Mouse (Mus musculus) B cell, adult 62 days (primary cell): ENCODE results near the gene Itga7. TPM values are rescaled to one million over a fixed set of nuclear protein-coding genes. Genes with fewer than 3 reads are reported as not detected.

Source experiments
- total RNA-seq: library from RNA; stranded (reverse); gene quantifications from 4 replicates; pipeline ENCODE4 v1.2.4, GENCODE M21; 2023

Itga7 gene
- total RNA-seq = 0.27 TPM in 1 of 4 replicates, not detected in the others

DNA sequence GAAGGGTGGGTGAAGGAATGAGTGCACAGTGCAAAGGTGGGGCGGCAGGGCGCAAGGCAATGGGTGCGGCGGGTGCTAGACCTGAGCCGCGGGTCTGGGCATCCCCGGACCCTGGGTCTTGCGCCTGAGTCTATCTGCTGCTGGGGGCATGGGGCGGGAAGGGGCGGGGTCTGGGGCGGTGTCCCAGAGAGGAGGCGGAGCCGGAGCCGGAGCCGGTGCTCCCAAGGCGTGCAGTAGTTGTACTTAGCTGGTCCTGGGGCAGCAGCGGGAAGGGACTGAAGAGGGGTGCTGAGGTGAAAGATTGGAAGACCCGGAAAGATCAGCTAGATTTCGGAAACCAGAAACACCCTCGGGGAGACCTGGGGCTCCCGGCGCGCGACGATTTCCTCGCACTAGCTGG lies at the start of gene Itga7:
Gene Itga7, plus strand, starts transcription at position 245 of the 400 bp plus-strand sequence.

DNA sequence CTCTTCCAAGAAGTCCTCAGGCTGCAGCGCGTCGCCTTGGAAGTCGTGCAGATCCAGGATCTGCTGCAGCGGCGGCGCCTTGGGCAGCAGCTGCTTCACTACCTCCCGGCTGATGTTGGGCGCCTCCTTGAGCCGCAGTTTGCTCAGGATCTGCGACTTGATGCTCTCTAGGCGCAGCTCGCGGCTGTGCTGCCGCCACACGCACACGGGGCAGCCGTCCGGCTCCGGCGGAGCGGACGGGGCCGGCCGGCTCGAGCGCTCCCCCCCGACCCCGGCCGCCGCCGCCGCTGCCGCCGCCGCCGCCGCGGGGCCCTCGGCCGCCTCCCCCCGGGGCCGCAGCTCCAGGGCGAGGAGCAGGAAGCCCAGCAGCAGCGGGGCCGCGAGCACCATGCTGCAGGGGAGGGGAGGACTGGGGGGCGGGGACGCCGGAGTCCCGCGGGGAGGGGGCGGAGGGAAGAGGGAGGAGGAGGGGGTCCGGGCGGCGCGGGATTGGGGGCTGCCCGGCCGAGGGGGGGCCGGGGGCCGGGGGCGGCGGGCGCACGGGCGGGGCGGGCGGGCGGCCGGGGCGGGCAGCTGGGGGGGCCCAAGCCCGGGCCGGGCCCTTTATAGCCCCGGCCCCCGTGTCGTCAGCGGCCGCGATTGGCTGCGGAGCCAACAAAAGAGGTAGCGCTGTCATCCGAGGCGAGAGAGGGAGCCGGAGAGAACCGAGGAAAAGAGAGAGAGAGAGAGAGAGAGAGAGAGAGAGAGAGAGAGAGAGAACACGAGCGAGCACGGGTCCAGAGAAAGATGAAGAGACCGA lies 42.1 kb upstream of the Itga7 start, which contains the start of gene Gdf11:
Gene Gdf11, minus strand, starts transcription at position 423 of the 799 bp plus-strand sequence.

DNA sequence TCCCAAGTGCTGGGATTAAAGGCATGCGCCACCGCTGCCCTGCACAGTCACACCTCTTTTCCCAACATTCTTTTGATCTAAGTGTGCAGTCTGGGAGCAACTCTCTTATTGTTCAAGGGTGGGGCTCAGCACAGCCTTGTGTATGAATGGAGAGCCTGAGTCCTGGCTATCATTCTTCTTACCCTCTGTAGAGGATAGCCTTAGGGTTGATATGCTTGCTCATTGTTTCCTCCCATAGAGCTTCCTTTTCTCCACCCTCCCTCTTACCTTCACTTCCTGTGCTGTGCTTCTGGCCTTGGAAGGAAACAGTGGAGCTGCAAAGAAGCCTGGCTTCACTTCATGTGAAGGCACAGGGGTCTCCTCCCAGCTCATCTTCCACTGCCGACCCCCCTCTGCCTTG lies 32.9 kb upstream of the Itga7 start, which contains the start of gene Cd63:
Gene Cd63, plus strand, starts transcription at position 292 of the 400 bp plus-strand sequence.

DNA sequence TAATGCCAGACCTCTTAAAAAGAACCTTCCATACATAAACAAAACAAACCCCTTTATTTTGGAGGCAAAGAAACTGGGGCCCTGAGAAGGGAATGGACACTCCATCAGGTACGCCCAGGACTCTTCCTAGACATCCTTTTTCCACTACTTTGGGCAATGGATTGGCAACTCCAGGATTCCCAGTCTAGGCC lies 10.9 kb upstream of the Itga7 start, which contains the start of gene Rdh5:
Gene Rdh5, minus strand, starts transcription at position 67 of the 191 bp plus-strand sequence.

DNA sequence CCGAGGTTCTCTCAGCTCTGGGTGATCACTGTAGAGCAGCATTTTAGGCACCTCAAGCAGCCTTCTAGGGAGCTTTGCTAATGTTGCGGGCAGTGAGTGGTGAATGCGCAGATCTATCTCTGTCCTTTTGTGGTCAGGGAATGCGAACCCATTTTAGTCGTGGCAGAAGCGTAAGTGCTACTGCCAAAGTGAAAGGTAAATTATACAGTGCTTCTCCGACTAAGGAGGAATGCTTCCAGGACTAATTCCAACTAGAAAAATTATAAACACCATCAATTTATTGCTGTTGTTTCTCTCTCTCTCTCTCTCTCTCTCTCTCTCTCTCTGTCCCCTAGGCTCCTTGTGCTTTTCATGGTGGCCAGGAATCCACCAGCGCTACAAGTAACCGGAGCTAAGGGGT lies 9.7 kb upstream of the Itga7 start, which contains the start of gene Bloc1s1:
Gene Bloc1s1, minus strand, starts transcription at position 101 of the 400 bp plus-strand sequence.

DNA sequence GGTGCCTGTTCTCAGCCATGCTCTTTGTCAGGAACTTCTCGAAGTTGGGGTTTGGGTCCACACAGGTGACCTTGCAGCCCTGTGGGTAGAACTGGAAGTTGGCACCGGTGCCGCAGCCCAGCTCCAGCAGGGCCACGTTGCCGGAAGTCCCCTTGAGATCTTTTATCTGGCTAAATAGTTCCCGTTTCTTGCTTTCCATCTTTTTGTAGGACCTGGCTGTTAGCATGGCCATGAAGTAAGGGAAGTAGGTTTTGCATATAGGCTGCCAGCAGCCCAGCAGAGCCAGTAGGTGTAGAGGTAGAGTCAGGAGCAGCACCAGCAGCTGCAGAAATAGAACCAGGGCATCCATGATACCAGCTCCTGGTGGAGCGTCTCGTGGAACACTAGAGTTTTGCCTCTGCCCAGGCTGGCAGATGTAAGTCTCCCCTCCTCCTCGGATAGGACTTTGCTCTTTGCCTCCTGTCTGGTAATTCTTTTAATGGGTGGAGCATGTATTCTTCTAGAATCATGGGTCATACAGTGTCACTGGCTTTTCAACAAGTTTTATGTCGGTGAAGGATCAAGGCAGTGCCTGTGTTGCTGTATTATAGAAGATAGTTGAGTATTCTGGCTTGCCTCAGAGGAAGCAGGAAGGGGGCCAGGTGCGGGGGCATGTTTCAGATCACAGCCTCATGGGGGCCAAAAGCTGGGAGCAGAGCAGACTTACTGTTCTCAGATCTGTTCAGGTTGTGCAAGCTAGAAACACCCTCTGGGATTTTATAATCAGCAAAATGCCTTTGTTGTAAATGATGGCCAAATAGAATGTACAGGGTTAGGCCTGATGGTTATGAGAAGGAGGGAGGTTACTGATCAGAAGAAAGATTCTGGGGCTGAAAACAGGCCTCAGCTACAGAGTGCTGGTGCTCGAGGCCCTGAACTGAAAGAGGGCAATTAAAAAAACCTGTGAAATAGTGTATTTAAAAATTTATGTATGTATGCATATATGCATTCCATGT lies 27.3 kb downstream of the Itga7 start, which contains the start of gene Mettl7b:
Gene Mettl7b, minus strand, starts transcription at position 399 of the 995 bp plus-strand sequence.

DNA sequence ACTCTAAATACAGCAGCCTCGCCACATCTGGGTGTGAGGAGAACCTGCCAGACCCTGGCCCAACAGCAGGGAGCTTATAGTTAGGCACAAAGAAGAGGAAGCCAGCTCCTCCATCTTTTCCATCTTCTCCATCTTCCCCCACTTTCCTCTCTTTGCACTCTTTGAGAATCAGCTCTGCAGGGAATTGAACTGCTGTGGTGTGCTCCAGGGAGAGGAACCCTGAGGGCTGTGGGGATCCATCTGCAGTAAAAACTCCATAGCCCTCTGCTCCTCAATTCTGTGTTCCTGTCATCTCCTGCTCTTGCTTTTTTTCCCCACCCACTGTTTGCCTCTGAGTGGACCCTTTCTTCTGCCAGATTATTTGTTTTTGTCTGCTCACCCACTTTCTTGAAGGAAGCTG lies 55.5 kb downstream of the Itga7 start, which contains the start of gene Olfr9:
Gene Olfr9, plus strand, starts transcription at position 301 of the 400 bp plus-strand sequence.

Other genes with a start within 250 kb of the Itga7 start
- 54.8 to 63.6 TPM (median 59.7 TPM) in 4 replicates for gene Rab5b, start 237.6 kb upstream of the Itga7 start, total RNA-seq
- gene Pmel, start 229.6 kb upstream of the Itga7 start, total RNA-seq = 0.54 to 2.0 TPM (median 0.80 TPM) in 4 replicates
- gene Cdk2, start 228.8 kb upstream of the Itga7 start, total RNA-seq = 51.3 to 55.3 TPM (median 52.6 TPM) in 4 replicates
- 172 to 181 TPM (median 175 TPM) in 4 replicates for gene Dgka, start 189.0 kb upstream of the Itga7 start, total RNA-seq
- 36.5 to 49.4 TPM (median 42.4 TPM) in 4 replicates for gene Pym1, start 185.9 kb upstream of the Itga7 start, total RNA-seq
- 0.24 to 0.47 TPM in 2 of 4 replicates, not detected in the others for gene Mmp19, start 142.9 kb upstream of the Itga7 start, total RNA-seq
- gene Dnajc14, start 129.8 kb upstream of the Itga7 start, total RNA-seq = 65.7 to 75.6 TPM (median 69.1 TPM) in 4 replicates
- 11.7 to 17.1 TPM (median 14.3 TPM) in 4 replicates for gene Tmem198b, start 129.4 kb upstream of the Itga7 start, total RNA-seq
- 52.6 to 60.7 TPM (median 55.2 TPM) in 4 replicates for gene Sarnp, start 116.5 kb upstream of the Itga7 start, total RNA-seq
- gene Ormdl2, start 112.2 kb upstream of the Itga7 start, total RNA-seq = 19.4 to 26.1 TPM (median 22.5 TPM) in 4 replicates
- gene Gdf11, start 42.1 kb upstream of the Itga7 start, total RNA-seq = 51.4 to 56.9 TPM (median 52.5 TPM) in 4 replicates
- 0.81 to 1.1 TPM (median 0.97 TPM) in 3 of 4 replicates, not detected in the other for gene Cd63, start 32.8 kb upstream of the Itga7 start, total RNA-seq
- gene Rdh5, start 10.9 kb upstream of the Itga7 start, total RNA-seq = 6.8 to 13.1 TPM (median 7.4 TPM) in 4 replicates
- 62.0 to 76.3 TPM (median 67.9 TPM) in 4 replicates for gene Bloc1s1, start 9.8 kb upstream of the Itga7 start, total RNA-seq
- not detected in 4 replicates for gene Mettl7b, start 27.2 kb downstream of the Itga7 start, total RNA-seq
- not detected in 4 replicates for gene Olfr9, start 55.6 kb downstream of the Itga7 start, total RNA-seq
- not detected in 4 replicates for gene Olfr763, start 77.0 kb downstream of the Itga7 start, total RNA-seq
- gene Olfr764-ps1, start 106.1 kb downstream of the Itga7 start, total RNA-seq = not detected in 4 replicates
- not detected in 4 replicates for gene Olfr765, start 116.2 kb downstream of the Itga7 start, total RNA-seq
- not detected in 4 replicates for gene Olfr766-ps1, start 135.2 kb downstream of the Itga7 start, total RNA-seq
- gene Olfr767, start 149.1 kb downstream of the Itga7 start, total RNA-seq = not detected in 4 replicates
- gene Olfr768, start 165.6 kb downstream of the Itga7 start, total RNA-seq = not detected in 4 replicates
- gene Olfr769, start 184.0 kb downstream of the Itga7 start, total RNA-seq = not detected in 4 replicates
- not detected in 4 replicates for gene Olfr770, start 205.2 kb downstream of the Itga7 start, total RNA-seq
- gene Olfr771, start 230.9 kb downstream of the Itga7 start, total RNA-seq = not detected in 4 replicates
- gene Olfr772, start 244.1 kb downstream of the Itga7 start, total RNA-seq = not detected in 4 replicates